Mouse (Mus musculus) bone marrow macrophage, adult 2 months (primary cell): Measurements from ENCODE around the gene Dock2.

Experiments
- CTCF ChIP-seq: IDR thresholded peaks from 2 replicates; pipeline ENCODE4 v1.5.1; 2012; ENCODE audit warnings: low read depth, mild to moderate bottlenecking, low read length, moderate library complexity
- POLR2A ChIP-seq: IDR thresholded peaks from 2 replicates; pipeline ENCODE4 v1.6.1; 2012; ENCODE audit warnings: mild to moderate bottlenecking, low read depth, low read length, borderline replicate concordance

GRCm38 (mm10) chr11:34384178-34384577 lies 399.5 kb downstream of the Dock2 start:
- no peak for TF ChIP-seq POLR2A
- TF ChIP-seq CTCF = no peak
